Mouse (Mus musculus) embryonic facial prominence, embryonic 14.5 days (tissue): ENCODE data around the gene Pecr. TPM values are rescaled to one million over a fixed set of nuclear protein-coding genes. Genes with fewer than 3 reads are reported as not detected.

Experiments used
- ATAC-seq: fragments of 200-750 bp; cut with Nextera tagmentation; 2 replicates; pipeline ENCODE4 v1.8.0; 2017; ENCODE audit warnings: low read depth, moderate number of reproducible peaks, moderate TSS enrichment
- DNase-seq: peaks from one replicate; pipeline ENCODE4 v3.0.0-alpha.2; 2015; ENCODE audit warnings: low spot score
- H3K27ac ChIP-seq: fragments of 300-500 bp; sonication (generic); replicated peaks from 2 replicates; pipeline ENCODE4 v1.5.1; 2014; ENCODE audit warnings: low read depth, mild to moderate bottlenecking, low read length, moderate library complexity
- H3K27me3 ChIP-seq: fragments of 300-500 bp; sonication (generic); replicated peaks from 2 replicates; pipeline ENCODE4 v1.6.1; 2014; ENCODE audit warnings: low read length; ENCODE audit not compliant: control insufficient read depth, insufficient read depth
- H3K36me3 ChIP-seq: fragments of 300-500 bp; sonication (generic); 2 replicates; pipeline ENCODE4 v1.6.1; 2014; ENCODE audit warnings: low read length, mixed read lengths; ENCODE audit not compliant: control insufficient read depth, insufficient read depth
- H3K4me1 ChIP-seq: fragments of 300-500 bp; sonication (generic); 2 replicates; pipeline ENCODE4 v1.6.1; 2014; ENCODE audit warnings: antibody characterized with exemption, low read length; ENCODE audit not compliant: control insufficient read depth, insufficient read depth
- H3K4me2 ChIP-seq: fragments of 300-500 bp; sonication (generic); 2 replicates; pipeline ENCODE4 v1.6.1; 2014; ENCODE audit warnings: low read depth, mild to moderate bottlenecking, low read length, moderate library complexity, mixed read lengths
- H3K4me3 ChIP-seq: fragments of 300-500 bp; sonication (generic); 2 replicates; pipeline ENCODE4 v1.5.1; 2014; ENCODE audit warnings: low read depth, mild to moderate bottlenecking, low read length
- H3K9ac ChIP-seq: fragments of 300-500 bp; sonication (generic); 2 replicates; pipeline ENCODE4 v1.6.1; 2014; ENCODE audit warnings: low read depth, mild to moderate bottlenecking, low read length, moderate library complexity, mixed read lengths
- H3K9me3 ChIP-seq: fragments of 300-500 bp; sonication (generic); 2 replicates; pipeline ENCODE4 v1.6.1; 2016; ENCODE audit warnings: low read length; ENCODE audit not compliant: control insufficient read depth
- WGBS: fragments of 180-500 bp; shearing (Covaris S2); extraction: QIAGEN DNeasy Blood & Tissue Kit; methylation state at CpG from one replicate; pipeline ENCODE4 v1.1.7; 2014; 5-methylcytosine and 5-hydroxymethylcytosine counted together
- polyA plus RNA-seq: library from polyadenylated mRNA; unstranded; fragments of >200 nt; fragmentation: Nextera tagmentation; extraction: Ambion mirVana; gene quantifications from 2 replicates; pipeline ENCODE4 v1.2.1, GENCODE M21; 2014

The Pecr gene
- polyA plus RNA-seq, 1 experiment from 2014 or later, result 31.4 TPM

DNA sequence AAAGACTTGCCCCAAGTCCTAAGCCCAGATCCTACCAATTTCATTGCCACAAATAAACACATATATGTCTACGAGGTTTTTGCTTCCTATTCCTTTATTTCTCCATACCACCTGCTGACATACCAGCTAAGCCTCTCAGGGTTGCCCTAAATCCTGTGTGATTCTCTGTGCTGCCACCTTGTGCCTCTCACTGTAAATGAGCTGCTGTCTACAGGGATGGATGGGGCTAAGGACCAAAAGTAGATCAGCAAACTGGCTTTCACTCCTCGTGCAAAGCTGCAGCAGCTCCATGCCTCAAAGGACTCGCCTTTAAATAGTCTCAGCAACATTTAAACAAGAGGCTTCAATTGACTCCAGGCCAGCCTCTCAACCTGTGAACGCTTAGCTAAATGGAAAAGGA, 64.1 kb downstream of the Pecr start:
- Histone ChIP-seq H3K9ac (no peak overlapping the region), H3K4me1 (no peaks in the 10 kb centered on the region), H3K9me3 (no peaks in the 10 kb centered on the region), H3K4me3 (no peak overlapping the region), H3K27me3 (peaks cover 12% of the 10 kb centered on the region), H3K4me2 (no peak overlapping the region), H3K27ac (no peak overlapping the region), H3K36me3 (no peaks in the 10 kb centered on the region)
- ATAC-seq (no peak; the same call in 1 of the 2 replicates), DNase-seq (no peak)
- 20% methylated on average over 4 of the region's 4 CpGs for WGBS

DNA sequence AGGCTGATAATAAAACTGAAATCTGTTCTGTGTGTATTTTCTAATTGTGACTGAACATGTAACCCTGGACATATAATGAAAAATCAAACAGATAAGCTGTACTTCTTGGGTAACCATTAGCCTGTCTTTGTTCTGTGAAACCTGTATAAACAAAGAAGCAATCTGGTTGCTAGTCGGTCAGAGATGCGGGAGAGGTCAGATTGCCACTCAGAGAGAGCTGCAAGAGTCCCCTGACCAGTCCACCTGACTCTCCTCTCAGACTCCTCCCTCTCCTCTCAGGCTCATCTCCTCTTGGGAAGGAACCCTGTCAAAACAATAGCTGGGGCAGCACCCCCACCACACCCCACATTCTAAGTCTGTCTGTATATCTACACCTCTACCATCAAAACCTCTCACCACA, 65.0 kb downstream of the Pecr start:
- WGBS, result 24% methylated on average over 2 of the region's 2 CpGs
- ATAC-seq, result no peak

DNA sequence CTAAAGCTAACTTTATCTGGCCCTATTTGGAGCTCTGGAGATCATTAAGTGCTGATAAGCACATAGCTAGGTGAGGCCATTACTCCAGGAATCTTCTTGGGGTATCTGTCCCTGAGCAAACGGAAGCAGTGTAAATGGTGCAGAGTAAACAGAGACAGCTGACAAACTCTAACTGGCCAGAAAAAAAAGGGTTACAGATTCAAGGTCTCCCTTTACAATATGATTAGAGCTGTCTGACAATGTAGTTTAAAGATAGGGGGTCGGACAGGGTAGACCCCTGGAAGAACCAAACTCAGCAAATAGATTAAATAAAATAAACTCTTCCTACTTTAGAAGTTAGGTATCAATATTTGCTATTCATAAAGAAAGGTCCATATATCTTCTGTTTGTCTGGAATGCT, 65.5 kb downstream of the Pecr start:
- H3K27me3 ChIP-seq, result peaks cover 2% of the 10 kb centered on the region
- H3K9ac ChIP-seq, result no peak overlapping the region
- H3K4me1 ChIP-seq, result no peaks in the 10 kb centered on the region
- 57% methylated on average over 2 of the region's 2 CpGs for WGBS
- H3K9me3 ChIP-seq, result no peaks in the 10 kb centered on the region
- no peak overlapping the region for H3K4me2 ChIP-seq
- no peak for DNase-seq
- H3K27ac ChIP-seq, result no peak overlapping the region
- H3K36me3 ChIP-seq, result no peaks in the 10 kb centered on the region
- ATAC-seq, result no peak
- no peak overlapping the region for H3K4me3 ChIP-seq

More for the DNA sequence above, 65.0 kb downstream of the Pecr start:
- H3K4me3 ChIP-seq, result no peak overlapping the region
- no peaks in the 10 kb centered on the region for H3K9me3 ChIP-seq
- no peaks in the 10 kb centered on the region for H3K36me3 ChIP-seq
- H3K4me2 ChIP-seq, result no peak overlapping the region
- no peaks in the 10 kb centered on the region for H3K4me1 ChIP-seq
- no peak overlapping the region for H3K27ac ChIP-seq
- H3K27me3 ChIP-seq, result peaks cover 7% of the 10 kb centered on the region
- H3K9ac ChIP-seq, result no peak overlapping the region
- DNase-seq, result no peak

DNA sequence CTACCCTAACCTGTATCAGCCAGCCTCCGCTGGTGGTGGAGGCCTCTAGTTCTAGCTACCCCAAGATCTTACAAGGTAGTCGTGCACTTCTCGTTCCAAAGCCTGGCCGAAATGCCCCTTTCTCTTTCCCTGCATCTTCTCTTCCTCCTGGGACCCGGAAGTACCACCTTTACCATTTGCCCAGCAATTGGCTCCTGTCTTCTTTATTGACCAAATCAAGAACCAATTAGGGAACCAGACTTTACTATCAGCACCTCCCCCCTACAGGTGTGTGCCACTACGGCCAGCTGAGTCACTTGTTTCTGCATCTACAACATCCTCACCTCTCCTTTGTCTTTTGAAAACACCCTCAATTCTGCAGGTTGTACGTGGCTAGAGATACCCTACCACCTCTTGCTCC, 67.4 kb downstream of the Pecr start:
- H3K27me3 ChIP-seq, result no peaks in the 10 kb centered on the region
- ATAC-seq (no peak), DNase-seq (no peak)
- no peak overlapping the region for H3K27ac ChIP-seq
- no peak overlapping the region for H3K4me2 ChIP-seq
- no peak overlapping the region for H3K4me3 ChIP-seq
- no peak overlapping the region for H3K9ac ChIP-seq
- no peaks in the 10 kb centered on the region for H3K9me3 ChIP-seq
- 81% methylated on average over 7 of the region's 7 CpGs for WGBS
- H3K36me3 ChIP-seq, result no peaks in the 10 kb centered on the region
- no peaks in the 10 kb centered on the region for H3K4me1 ChIP-seq

DNA sequence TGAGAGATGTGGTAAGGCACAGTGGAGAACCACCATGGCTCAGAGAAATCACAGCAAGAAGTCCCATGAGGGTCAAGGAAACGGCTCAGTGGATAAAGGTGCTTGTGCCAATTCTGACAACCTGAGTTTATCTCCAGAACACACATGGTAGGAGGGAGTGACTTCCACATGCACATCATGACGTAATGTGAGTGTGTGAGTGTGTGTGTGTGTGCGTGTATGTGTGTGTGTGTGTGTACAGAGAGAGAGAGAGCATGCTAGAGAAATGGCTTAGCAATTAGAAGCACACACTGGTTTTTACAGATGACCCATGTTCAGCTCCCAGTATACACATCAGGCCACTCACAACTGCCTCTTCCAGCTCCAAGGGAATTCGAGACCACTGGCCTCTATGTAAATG, 68.9 kb downstream of the Pecr start:
- ATAC-seq, result no peak
- Histone ChIP-seq H3K9ac (no peak overlapping the region), H3K4me1 (0 out of 2 replicates have a peak, but pooled peaks cover 3% of the 10 kb centered on the region), H3K9me3 (no peaks in the 10 kb centered on the region), H3K36me3 (no peaks in the 10 kb centered on the region), H3K27ac (no peak overlapping the region), H3K4me2 (no peak overlapping the region), H3K4me3 (no peak overlapping the region), H3K27me3 (peaks cover 6% of the 10 kb centered on the region; the same call in 1 of the 2 replicates)
- 73% methylated on average over 4 of the region's 4 CpGs for WGBS
- no peak for DNase-seq

DNA sequence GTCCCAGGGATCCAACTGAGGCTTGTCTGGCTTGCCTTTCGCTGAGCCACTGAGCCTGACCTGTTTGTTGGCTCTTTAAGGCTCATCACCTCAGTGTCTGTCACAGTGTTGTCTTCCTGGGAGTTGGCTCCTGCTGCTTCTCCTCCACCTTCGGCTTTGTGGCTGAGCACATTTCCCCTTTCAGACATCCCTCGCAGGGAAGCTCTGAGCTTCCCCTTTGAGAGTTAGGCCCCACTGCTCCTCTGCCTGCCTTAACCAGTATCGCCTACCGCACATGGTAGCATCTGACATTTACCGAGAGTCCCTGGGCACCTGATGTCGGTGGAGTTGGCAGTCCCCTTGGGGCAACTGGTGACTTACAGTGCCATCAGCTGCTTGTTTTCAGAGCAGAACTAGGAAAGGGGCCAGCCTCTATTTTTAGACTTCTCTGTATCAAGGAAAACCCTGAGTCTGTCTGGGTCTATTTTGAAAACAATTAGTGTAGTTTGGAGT, 69.6 kb downstream of the Pecr start:
- H3K9me3 ChIP-seq, result no peaks in the 10 kb centered on the region
- H3K9ac ChIP-seq, result no peak overlapping the region
- no peak overlapping the region for H3K27ac ChIP-seq
- 54% methylated on average over 7 of the region's 7 CpGs for WGBS
- peaks cover 6% of the 10 kb centered on the region; the same call in 1 of the 2 replicates for H3K27me3 ChIP-seq
- ATAC-seq (peak; percentile 39; the same call in 1 of the 2 replicates), DNase-seq (peak; percentile 56)
- no peaks in the 10 kb centered on the region for H3K36me3 ChIP-seq
- no peak overlapping the region for H3K4me2 ChIP-seq
- H3K4me1 ChIP-seq, result 0 out of 2 replicates have a peak, but pooled peaks cover 3% of the 10 kb centered on the region
- no peak overlapping the region for H3K4me3 ChIP-seq

DNA sequence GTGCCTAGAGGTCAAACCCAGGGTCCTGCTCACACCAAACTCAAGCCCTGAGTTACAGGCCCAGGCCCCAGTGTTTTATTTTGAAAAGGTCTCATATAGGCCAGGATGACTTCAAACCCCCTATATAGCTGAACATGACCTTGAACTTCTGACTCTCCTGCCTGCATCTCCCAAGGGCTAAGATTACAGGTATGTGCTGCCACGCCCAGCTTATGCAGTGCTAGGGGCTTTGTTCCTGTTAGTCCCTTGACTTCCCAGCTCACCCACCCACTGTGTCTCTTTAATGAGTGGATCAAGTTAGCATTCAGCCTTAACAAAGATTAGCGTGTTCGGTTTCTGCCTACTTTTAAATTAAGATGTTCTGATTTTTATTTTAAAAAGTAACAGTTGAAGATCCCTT, 70.2 kb downstream of the Pecr start:
- Histone ChIP-seq H3K4me3 (no peak overlapping the region), H3K9ac (no peak overlapping the region), H3K27ac (no peak overlapping the region), H3K4me1 (0 out of 2 replicates have a peak, but pooled peaks cover 3% of the 10 kb centered on the region), H3K27me3 (peaks cover 6% of the 10 kb centered on the region; the same call in 1 of the 2 replicates), H3K4me2 (no peak overlapping the region), H3K9me3 (no peaks in the 10 kb centered on the region), H3K36me3 (no peaks in the 10 kb centered on the region)
- DNase-seq (no peak), ATAC-seq (no peak)
- WGBS, result 90% methylated on average over 3 of the region's 3 CpGs

DNA sequence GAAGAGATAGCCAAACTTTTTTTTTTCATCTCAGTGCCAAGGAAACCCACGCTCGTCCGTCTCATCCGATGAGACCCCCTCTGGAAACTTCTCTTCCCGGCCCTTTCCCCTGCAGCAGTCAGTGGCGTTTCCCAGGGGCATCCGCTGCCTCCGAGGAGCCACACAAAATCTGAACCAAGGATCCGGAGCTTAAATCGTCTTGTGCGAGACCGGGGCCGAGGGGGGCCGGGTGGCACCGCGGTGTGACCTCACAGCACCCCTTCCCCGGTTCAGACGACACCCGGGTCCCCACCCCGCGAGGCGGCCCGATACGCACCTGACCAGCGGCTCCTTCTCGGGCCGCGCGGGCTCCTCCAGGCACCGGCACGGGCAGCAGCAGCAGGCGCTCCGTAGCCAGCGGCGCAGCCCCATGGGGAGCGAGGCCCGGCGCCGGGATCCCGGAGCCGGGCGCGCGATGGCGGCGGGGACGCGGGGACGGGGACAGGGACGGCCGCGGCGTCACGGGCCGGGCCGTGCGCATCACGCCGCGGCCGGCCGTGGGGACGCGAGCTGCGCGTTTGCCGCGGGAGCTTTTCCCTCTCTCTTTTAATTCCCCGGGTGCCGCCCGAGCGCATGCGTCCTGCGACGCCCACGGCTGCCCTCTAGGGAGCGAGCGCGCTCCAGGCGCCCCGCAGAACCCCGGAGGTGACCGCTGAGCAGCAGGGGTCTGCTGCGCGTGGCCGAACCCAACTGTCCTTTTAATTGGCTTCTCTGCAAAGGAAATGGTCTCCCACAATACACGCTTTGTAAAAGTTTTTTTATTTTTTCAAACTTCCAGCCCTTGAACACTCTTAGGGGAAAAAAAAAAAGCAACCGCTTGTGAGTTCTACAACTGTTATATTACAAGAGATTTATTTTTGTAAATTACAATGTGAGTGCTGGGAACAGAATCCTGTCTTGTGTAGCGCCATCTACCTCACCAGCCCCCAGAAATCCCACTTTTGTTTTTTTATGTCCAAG, 72.1 kb downstream of the Pecr start, which contains the start of gene Mreg:
Gene Mreg (minus strand): TSS at position 607 of the 999 bp plus-strand sequence.
- under 1% methylated on average over 62 of the region's 89 CpGs for WGBS
- peak; percentile 69 for ATAC-seq
- Histone ChIP-seq H3K9ac (peak within 1 kb of the TSS; percentile 71), H3K4me1 (0 out of 2 replicates have a peak, but pooled peaks cover 3% of the 10 kb centered on the region), H3K9me3 (no peaks in the 10 kb centered on the region), H3K27ac (no peak within 1 kb of the TSS; the same call in 1 of the 2 replicates), H3K27me3 (peaks cover 6% of the 10 kb centered on the region; the same call in 1 of the 2 replicates), H3K4me2 (peak within 1 kb of the TSS; percentile 98), H3K4me3 (peak within 1 kb of the TSS; percentile 64), H3K36me3 (no peaks in the 10 kb centered on the region)
- DNase-seq, result peak; percentile 72
